Mouse (Mus musculus): ENCODE results near the gene Arhgap8.

DNA sequence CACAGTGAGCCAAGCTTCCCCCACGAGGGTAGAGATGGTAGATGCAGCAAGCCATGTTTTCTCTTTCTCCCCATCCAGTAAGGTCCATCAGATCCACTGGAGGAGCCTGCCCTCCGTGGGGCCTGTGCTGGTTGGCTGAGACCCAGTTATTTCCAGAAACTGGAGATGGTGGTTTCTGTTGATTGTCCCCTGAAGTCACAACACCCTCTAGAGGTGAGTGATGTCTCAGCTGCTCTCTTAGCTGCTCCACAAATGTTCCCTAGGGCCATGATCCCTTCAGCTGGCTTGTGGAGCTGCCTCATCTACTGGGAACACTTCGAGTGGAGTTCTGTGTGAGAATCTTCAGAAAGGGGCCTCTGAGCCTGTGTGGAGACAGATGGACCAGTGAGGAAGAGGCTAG is 1.1 kb upstream of the Arhgap8 start:
- TF ChIP-seq E2F4 (IDR thresholded peaks at IDR 0.05; ENCODE audit: borderline replicate concordance, low read depth, low read length), result no peak
- TF ChIP-seq POLR2A (IDR thresholded peaks at IDR 0.05; ENCODE audit: control insufficient read depth in 1 of 2, insufficient read depth in 1 of 2, low read depth in 1 of 2, low read length in 2 of 2, poor library complexity in 1 of 2), result no peak
- TF ChIP-seq EP300 (IDR thresholded peaks at IDR 0.05; ENCODE audit: low read depth in 1 of 2, low read length in 2 of 2), result no peak
- no peak for TF ChIP-seq CTCF (IDR thresholded peaks at IDR 0.05 in 2 of 3, conservative IDR thresholded peaks at IDR 0.05 in 1 of 3; ENCODE audit: control insufficient read depth in 1 of 3, insufficient read depth in 1 of 3, low read depth in 2 of 3, low read length in 3 of 3, poor library complexity in 1 of 3, severe bottlenecking in 1 of 3)
- TF ChIP-seq MEF2A (IDR thresholded peaks at IDR 0.05; ENCODE audit: extremely low read depth, insufficient replicate concordance, low read depth, low read length, poor library complexity, severe bottlenecking), result no peak
- no peak for TF ChIP-seq ETS1 (IDR thresholded peaks at IDR 0.05; ENCODE audit: low read depth, low read length)
- no peak for TF ChIP-seq TBP (IDR thresholded peaks at IDR 0.05; ENCODE audit: low read depth, low read length)
- no peak for TF ChIP-seq HCFC1 (IDR thresholded peaks at IDR 0.05; ENCODE audit: low read depth, low read length)
- TF ChIP-seq GATA1 (IDR thresholded peaks at IDR 0.05; ENCODE audit: low read depth, low read length), result no peak
- no peak for TF ChIP-seq MAFK (IDR thresholded peaks at IDR 0.05; ENCODE audit: borderline replicate concordance, low read depth, low read length)
- TF ChIP-seq CHD1 (IDR thresholded peaks at IDR 0.05; ENCODE audit: low read depth, low read length), result no peak
- TF ChIP-seq UBTF (IDR thresholded peaks at IDR 0.05; ENCODE audit: borderline replicate concordance, insufficient read depth, low read depth, low read length), result no peak
- TF ChIP-seq MAX (IDR thresholded peaks at IDR 0.05; ENCODE audit: low read length), result no peak

Measured in MEL (cell line).